Mouse (Mus musculus): Measurements from ENCODE around the gene Mid1.
A peak's percentile ranks its signal among the peaks of the same experiment; 100 is the strongest.
"Not testable (repeated sequence)": the region's sequence is repeated elsewhere in the genome, so short reads cannot be mapped to it uniquely, and the experiment has no call there.

The Mid1 gene

DNA sequence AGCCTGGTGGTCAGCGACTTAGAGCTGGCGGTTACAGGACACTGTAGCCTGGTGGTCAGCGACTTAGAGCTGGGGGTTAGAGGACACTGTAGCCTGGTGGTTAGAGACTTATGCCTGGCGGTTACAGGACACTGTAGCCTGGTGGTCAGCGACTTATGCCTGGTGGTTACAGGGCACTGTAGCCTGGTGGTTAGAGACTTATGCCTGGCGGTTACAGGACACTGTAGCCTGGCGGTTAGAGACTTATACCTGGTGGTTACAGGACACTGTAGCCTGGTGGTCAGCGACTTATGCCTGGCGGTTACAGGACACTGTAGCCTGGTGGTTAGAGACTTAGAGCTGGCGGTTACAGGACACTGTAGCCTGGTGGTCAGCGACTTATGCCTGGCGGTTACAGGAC is 330.9 kb downstream of the Mid1 start:
- not testable (repeated sequence) for DNase-seq (ENCODE audit: low read depth, low spot score)

DNA sequence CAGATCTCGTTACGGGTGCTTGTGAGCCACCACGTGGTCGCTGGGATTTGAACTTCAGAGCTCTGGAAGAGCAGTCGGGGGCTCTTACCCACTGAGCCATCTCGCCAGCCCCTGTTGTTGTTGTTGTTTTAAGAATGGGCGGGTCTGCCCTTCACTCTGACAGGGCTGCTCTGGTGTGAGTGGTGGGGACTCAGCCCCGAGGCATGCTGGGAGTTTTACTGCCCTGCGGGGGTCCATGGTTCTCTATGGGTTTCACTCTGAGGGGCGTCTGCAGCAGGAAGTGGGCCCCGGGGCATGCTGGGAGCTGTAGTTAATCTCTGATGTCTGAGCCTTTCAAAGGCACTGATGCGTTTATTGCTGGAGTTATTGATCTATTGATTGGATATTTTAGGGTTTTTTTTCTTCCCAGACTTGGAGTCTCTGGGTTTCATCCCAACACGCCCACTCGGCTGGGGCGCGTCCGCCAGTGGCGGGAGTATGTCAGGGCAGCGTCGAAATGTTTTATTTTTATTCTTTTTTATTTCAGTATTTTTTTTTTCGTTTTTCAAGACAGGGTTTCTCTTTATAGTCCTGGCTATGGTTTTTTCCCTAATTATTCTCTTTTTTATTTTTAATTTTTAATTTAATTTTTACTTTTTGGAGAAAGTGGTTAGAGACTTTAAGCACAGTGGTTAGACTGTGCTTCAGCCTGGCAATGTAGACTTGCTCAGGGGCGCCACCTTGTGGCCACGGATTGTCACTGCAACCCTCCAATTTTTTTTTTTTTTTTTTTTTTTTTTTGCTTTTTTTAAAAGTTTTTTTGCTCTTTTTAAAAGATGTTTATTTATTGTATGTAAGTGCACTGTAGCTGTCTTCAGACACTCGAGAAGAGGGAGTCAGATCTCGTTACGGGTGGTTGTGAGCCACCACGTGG is 332.6 kb downstream of the Mid1 start:
- peak; percentile 88 for DNase-seq (ENCODE audit: low read depth, low spot score)

DNA sequence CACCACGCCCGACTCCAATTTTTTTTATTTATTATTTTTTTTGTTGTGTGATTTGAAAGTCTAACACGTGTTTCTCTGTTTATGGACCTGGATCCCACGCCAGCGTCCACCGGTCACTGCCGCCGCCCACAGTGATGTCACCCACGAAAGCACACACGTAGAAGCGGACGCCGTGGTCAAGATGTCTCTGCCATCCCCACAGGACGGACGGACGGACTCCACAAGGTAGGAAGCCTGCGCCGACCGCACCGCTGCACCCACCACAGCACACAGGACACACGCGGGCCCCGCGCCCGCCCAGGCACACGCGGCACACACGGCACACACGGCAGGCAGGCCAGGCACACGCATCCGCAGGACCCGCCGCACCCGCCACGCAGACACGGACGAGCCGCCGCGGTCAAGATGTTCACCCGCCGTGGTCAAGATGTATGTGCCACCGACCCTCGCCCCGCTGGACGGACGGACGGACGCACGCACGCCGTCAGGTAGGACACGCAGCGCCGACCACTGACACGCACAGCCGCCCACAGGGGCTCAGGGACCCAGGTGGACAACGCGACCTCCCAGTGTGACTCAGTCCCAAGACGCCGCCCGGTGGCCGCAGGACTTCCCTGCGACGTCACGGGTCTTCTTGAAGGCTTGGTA is 333.7 kb downstream of the Mid1 start:
- DNase-seq (ENCODE audit: low read depth, low spot score), result peak; percentile 75

DNA sequence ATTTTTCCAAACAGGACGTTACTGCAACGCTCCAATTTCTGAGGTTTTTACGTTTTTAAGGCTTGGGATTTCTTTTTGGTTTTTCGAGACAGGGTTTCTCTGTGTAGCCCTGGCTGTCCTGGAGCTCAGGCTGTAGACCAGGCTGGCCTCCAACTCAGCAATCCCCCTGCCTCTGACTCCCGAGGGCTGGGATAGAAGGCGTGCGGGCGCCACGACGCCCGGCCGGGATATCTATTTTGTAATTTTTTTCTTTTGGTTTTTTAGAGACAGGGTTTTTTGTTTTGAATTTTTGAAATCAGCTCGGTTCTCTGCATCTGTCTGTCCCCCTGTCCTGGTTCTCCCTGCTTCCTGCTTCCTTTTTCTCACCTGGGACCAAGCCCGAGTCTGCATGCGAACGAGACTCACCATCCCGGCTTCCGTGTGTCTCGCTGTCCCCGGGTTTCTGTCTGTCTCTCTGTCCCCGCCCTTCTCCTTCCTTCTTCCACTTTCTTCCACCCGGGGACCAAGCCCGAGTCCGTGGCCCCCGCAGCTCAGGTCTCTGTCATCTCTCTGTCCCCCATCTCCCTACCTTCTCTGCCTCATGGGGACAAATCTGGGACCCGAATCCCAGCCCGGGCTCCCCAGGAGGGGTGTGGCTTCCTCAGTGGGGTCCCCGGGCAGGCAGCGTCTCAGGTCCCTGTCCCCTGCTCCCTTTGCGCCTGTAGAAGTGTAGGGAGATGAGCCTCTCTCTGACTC is 334.4 kb downstream of the Mid1 start:
- not testable (repeated sequence) for DNase-seq (ENCODE audit: low read depth, low spot score)

DNA sequence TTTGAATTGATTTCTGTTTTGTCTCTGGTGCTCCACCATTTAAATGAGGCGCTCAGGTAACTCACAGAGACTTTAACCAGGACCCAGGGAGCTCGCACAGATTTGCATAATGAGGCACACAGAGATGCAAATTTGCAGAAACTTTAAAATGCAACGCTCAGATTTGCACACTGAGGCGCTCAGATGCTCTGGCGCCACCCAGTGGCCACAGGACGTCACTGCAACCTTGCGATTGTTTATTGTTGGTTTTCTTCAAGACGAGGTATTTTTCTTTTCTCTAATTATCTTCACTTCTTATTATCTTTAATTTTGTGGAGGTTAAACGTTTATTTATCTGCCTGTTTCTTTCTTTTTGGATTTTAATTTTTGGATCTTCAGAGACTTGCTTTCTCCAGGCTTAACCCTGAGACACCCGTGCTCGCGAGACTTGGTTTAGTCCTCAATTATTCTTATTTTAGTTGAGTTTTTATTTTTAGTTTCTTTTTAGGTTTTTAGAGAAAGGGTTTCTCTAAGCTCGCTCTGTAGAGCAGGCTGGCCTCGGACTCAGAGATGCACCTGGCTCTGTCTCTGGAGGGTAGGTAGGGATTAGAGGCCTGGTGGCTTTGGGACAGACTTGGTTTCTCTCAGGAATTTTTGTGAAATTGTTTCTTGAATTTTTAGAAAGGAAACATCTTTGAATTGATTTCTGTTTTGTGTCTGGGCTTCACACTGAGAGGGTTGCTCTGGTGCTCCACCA is 335.1 kb downstream of the Mid1 start:
- peak; percentile 95 for DNase-seq (ENCODE audit: low read depth, low spot score)

DNA sequence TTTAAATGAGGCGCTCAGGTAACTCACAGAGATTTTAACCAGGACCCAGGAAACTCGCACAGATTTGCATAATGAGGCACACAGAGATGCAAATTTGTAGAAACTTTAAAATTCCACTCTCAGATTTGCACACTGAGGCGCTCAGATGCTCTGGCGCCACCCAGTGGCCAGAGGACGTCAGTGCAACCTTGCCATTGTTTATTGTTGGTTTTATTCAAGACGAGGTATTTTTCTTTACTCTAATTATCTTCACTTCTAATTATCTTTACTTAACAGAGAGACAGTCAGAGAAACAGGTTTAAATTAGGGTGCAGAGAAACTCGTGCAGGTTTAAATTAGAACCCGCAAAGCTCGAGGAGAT is 335.7 kb downstream of the Mid1 start:
- DNase-seq (ENCODE audit: low read depth, low spot score), result peak; percentile 96

DNA sequence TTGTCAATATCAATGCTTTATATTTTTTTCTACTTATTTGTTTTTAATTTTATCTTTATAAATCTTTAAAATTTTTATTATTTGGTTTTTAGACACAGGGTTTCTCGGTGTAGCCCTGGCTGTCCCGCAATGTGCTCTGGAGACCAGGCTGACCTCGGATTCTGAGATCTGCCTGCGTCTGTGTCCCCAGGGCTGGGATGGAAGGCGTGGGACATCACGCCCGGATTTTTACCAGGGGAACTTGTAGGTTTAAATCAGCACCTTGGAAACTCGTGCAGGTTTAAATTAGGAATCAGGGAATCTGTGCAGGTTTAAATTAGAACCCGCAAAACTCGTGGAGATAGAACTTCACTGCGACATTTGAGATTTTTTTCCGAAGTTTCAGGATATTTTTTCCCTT is 336.2 kb downstream of the Mid1 start:
- not testable (repeated sequence) for DNase-seq (ENCODE audit: low read depth, low spot score)

DNA sequence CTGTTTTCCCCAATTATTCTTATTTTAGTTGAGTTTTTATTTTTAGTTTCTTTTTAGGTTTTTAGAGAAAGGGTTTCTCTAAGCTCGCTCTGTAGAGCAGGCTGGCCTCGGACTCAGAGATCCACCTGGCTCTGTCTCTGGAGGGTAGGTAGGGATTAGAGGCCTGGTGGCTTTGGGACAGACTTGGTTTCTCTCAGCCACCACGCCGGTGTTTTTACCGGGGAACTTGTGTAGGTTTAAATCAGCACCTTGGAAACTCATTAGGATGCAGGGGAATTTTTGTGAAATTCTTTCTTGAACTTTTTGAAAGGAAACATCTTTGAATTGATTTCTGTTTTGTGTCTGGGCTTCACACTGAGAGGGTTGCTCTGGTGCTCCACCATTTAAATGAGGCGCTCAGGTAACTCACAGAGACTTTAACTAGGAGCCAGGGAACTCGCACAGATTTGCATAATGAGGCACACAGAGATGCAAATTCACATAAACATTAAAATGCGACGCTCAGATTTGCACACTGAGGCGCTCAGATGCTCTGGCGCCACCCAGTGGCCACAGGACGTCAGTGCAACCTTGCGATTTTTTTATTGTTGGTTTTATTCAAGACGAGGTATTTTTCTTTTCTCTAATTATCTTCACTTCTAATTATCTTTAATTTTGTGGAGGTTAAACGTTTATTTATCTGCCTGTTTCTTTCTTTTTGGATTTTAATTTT is 336.9 kb downstream of the Mid1 start:
- peak; percentile 85 for DNase-seq (ENCODE audit: low read depth, low spot score)
